Mouse (Mus musculus) adrenal gland, adult 18-20 months (tissue): ENCODE results near the gene Gatm. TPM values are rescaled to one million over a fixed set of nuclear protein-coding genes. Genes with fewer than 3 reads are reported as not detected.

ENCODE experiments used
- DNase-seq, 2 experiments: peaks; one replicate each; pipeline ENCODE4 v3.0.0; 2021 to 2022; ENCODE audit warnings: low spot score in 2 of 2
- total RNA-seq, 2 experiments: library from RNA; stranded (reverse); gene quantifications; 1 replicate in 1 of 2; 2 replicates in 1 of 2; pipeline ENCODE4 v1.2.3; 2021

Gatm gene
- total RNA-seq, 2 experiments from 2014 or later, result 5.5 to 6.1 TPM

- no peak for DNase-seq
Measured at GRCm38 (mm10) chr2:122616237-122616636, 5.1 kb upstream of the Gatm start.

GRCm38 (mm10) chr2:122611654-122611973 is 511 bp upstream of the Gatm start:
- DNase-seq, result no peak

- no peak for DNase-seq
Measured at GRCm38 (mm10) chr2:122608820-122609219, 2.3 kb downstream of the Gatm start.

GRCm38 (mm10) chr2:122605829-122606228 is 5.3 kb downstream of the Gatm start:
- DNase-seq, result no peak

- DNase-seq, result no peak
Measured at GRCm38 (mm10) chr2:122601354-122601753, 9.7 kb downstream of the Gatm start.

GRCm38 (mm10) chr2:122599736-122600135 is 11.4 kb downstream of the Gatm start:
- DNase-seq, result no peak

- DNase-seq, result no peak
Measured at GRCm38 (mm10) chr2:122595461-122595860, 15.6 kb downstream of the Gatm start.

- no peak for DNase-seq
Measured at GRCm38 (mm10) chr2:122591213-122591612, 19.9 kb downstream of the Gatm start.

- DNase-seq, result no peak
Measured at GRCm38 (mm10) chr2:122590351-122590750, 20.8 kb downstream of the Gatm start.

GRCm38 (mm10) chr2:122587861-122588519 is 23.1 kb downstream of the Gatm start:
- DNase-seq, result no peak

- DNase-seq, result no peak
Measured at GRCm38 (mm10) chr2:122586258-122586657, 24.8 kb downstream of the Gatm start.

GRCm38 (mm10) chr2:122582324-122582723 is 28.8 kb downstream of the Gatm start:
- DNase-seq, result no peak

- no peak for DNase-seq
Measured at GRCm38 (mm10) chr2:122581361-122582017, 29.6 kb downstream of the Gatm start.

GRCm38 (mm10) chr2:122580426-122580825 is 30.7 kb downstream of the Gatm start:
- DNase-seq, result no peak

- no peak for DNase-seq
Measured at GRCm38 (mm10) chr2:122577316-122577715, 33.8 kb downstream of the Gatm start.

- DNase-seq, result no peak
Measured at GRCm38 (mm10) chr2:122576295-122576694, 34.8 kb downstream of the Gatm start.

GRCm38 (mm10) chr2:122575470-122575869 is 35.6 kb downstream of the Gatm start:
- peak; percentile 37 to 41 for DNase-seq

GRCm38 (mm10) chr2:122572438-122572837 is 38.7 kb downstream of the Gatm start:
- DNase-seq, result no peak

GRCm38 (mm10) chr2:122571326-122571725 is 39.8 kb downstream of the Gatm start:
- no peak for DNase-seq

GRCm38 (mm10) chr2:122570430-122570829 is 40.7 kb downstream of the Gatm start:
- DNase-seq, result no peak

GRCm38 (mm10) chr2:122569439-122569838 is 41.7 kb downstream of the Gatm start:
- DNase-seq, result peak; percentile 53 to 67

GRCm38 (mm10) chr2:122562251-122562650 is 48.9 kb downstream of the Gatm start:
- DNase-seq, result no peak

- no peak for DNase-seq
Measured at GRCm38 (mm10) chr2:122561221-122561620, 49.9 kb downstream of the Gatm start.
